Mouse (Mus musculus) bone marrow, adult 2 months (tissue): ENCODE results near the gene Senp3. TPM values are rescaled to one million over a fixed set of nuclear protein-coding genes. Genes with fewer than 3 reads are reported as not detected.

Experiments
- H3K27ac ChIP-seq: fragments of 200-500 bp; 2 replicates; pipeline ENCODE4 v1.5.1; 2012; ENCODE audit warnings: low read depth, mild to moderate bottlenecking, control low read depth, inconsistent platforms, low read length; ENCODE audit not compliant: control insufficient read depth, poor library complexity, insufficient read depth
- H3K4me1 ChIP-seq: fragments of 200-500 bp; 2 replicates; pipeline ENCODE4 v1.6.1; 2011; ENCODE audit warnings: low read length; ENCODE audit not compliant: control insufficient read depth, insufficient read depth
- H3K4me3 ChIP-seq: fragments of 200-500 bp; replicated peaks from 2 replicates; pipeline ENCODE3; 2011; ENCODE audit warnings: mild to moderate bottlenecking, low read depth, low read length, control low read depth; ENCODE audit not compliant: control insufficient read depth
- CTCF ChIP-seq: fragments of 200-500 bp; IDR thresholded peaks from 2 replicates; pipeline ENCODE4 v1.5.1; 2011; ENCODE audit warnings: low read length, control low read depth; ENCODE audit not compliant: control insufficient read depth, insufficient read depth
- POLR2A ChIP-seq: fragments of 200-500 bp; IDR thresholded peaks from 2 replicates; pipeline ENCODE4 v1.6.1; 2011; ENCODE audit warnings: low read depth, mild to moderate bottlenecking, control low read depth, low read length, borderline replicate concordance; ENCODE audit not compliant: control insufficient read depth
- WGBS: fragments of 180-500 bp; shearing (Covaris S2); methylation state at CpG from one replicate; pipeline ENCODE4 v1.1.7; 2018; 5-methylcytosine and 5-hydroxymethylcytosine counted together
- polyA plus RNA-seq: library from polyadenylated mRNA; stranded (reverse); fragments of >200 nt; gene quantifications from 2 replicates; pipeline ENCODE4 v1.2.4, GENCODE M21; 2011; ENCODE audit warnings: low replicate concordance; ENCODE audit not compliant: missing spikeins, insufficient read depth, insufficient read length

Gene Senp3
- polyA plus RNA-seq, 1 experiment = 67.8 TPM

DNA sequence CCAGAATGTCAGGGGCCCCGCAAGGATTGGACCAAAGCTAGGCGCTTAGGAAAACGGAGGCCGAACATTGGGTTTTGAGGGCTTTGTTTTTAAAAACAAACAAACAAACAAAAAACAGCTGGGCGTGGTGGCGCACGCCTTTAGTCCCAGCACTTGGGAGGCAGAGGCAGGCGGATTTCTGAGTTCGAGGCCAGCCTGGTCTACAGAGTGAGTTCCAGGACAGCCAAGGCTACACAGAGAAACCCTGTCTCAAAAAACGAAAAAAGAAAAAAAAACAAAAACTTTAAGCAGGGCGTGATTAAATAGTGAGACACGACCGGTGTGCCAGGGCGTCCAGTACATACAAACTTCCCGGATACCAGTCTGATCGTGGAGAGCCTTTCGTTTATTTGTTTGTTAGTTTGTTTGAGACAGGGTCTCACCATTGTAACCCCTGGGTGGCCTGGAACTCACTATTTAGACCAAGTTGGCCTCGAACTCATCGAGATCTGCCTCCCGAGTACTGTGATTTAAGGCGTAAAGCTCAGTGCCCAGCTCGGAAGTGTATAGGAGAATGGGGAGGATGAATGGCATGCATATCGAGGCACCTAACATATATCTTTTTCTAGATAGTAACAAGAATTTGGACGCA is 440 bp upstream of the Senp3 start:
- TF ChIP-seq CTCF = no peak
- TF ChIP-seq POLR2A = no peak
- peak overlapping the region; percentile 76 for H3K4me3 ChIP-seq
- peaks cover 3% of the 10 kb centered on the region for H3K4me1 ChIP-seq
- peak overlapping the region; percentile 90 for H3K27ac ChIP-seq
- 20% methylated on average over 24 of the region's 24 CpGs for WGBS

DNA sequence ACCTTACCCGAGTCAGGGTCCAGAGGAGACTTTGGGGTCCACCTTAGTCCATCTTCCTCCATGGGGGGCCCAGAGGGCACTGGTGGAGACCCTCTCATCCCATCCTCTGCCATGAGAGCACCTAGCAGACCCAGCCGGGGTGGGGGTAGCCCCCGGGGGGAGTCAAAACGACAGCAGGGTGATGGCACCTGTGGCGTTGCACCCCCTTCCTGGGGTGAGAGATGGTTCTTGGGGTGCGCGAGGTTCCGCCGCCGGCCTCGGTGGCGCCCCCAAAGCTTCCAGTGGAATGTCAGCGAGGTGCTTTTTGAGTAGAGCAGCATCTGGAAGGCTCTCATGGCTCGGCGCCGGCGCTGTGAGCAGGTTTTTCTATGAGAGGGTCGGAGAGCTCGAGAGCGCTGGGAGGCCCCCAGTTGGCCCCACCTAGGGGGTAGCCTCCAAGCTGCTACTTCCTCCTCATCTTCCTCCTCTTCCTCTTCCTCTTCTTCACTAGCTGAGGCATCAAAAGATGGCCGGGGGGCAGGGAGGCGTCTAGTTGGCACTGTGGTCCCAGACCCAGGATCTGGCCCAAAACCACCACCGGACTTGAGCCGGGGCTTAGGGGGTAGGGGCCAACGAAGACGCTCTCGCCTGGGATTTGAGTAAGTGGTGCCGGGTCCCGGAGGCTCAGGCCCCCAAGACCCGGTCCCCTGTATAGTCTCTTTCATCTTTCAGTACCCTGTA is 1.6 kb downstream of the Senp3 start:
- TF ChIP-seq POLR2A = no peak
- no peak for TF ChIP-seq CTCF
- Histone ChIP-seq H3K27ac (no peak overlapping the region), H3K4me1 (no peaks in the 10 kb centered on the region; the same call in 1 of the 2 replicates), H3K4me3 (no peak overlapping the region)
- 81% methylated on average over 30 of the region's 30 CpGs for WGBS

DNA sequence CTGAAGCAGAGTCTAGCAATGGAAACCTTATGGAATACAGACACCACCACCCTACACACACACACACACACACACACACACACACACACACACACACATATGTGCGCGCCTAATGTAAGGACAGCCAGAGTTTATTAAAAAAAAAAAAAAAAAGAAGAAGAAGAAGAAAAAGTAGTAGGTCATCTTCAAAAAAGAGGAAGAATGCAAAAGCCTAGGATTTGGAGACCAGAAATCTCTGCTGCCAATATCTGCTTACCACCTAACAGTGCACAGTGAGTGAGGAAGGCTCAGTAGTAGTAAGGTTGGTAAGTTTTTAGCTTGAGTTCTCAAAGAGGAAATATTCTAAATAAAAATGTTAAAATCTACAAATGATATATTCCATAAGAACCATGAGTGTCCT is 2.7 kb downstream of the Senp3 start:
- TF ChIP-seq CTCF (no peak), POLR2A (no peak)
- WGBS = 75% methylated on average over 2 of the region's 2 CpGs
- Histone ChIP-seq H3K4me1 (no peaks in the 10 kb centered on the region; the same call in 1 of the 2 replicates), H3K4me3 (no peak overlapping the region), H3K27ac (no peak overlapping the region)

DNA sequence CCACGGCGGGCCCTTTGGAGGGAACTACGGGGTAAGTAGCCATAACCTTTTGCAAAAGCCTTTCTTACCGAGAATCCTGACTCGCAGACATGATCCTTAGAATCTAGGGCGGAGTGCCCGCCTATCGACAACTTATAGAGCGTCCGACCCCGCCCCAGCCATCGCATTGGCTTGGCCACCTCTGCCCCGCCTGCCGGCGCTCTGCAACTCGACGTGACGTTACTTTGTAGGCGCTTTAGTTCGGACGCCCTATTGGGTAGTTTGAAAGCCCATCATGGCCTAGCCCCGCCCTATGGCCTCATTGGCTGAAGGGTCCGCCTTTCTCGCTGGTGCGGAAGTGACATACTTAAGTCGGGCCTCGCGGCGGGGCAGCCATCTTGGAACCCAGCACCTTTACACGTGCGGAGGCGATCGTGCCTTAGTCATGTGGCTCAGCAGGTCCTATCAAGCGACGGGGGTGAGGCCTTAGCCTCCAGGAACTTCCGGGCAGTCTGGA is 9.6 kb downstream of the Senp3 start, which contains the start of gene Eif4a1:
Eif4a1 (minus strand) TSS at position 213 of the 496 bp plus-strand sequence.
- TF ChIP-seq POLR2A (peak; percentile 86), CTCF (no peak)
- Histone ChIP-seq H3K27ac (peak within 1 kb of the TSS; percentile 98), H3K4me3 (peak within 1 kb of the TSS; percentile 99), H3K4me1 (no peaks in the 10 kb centered on the region; the same call in 1 of the 2 replicates)
- WGBS = under 1% methylated on average over 36 of the region's 36 CpGs

GRCm38 (mm10) chr11:69671726-69672124 is 10.2 kb downstream of the Senp3 start:
- peak overlapping the region; percentile 99 for H3K4me3 ChIP-seq
- no peaks in the 10 kb centered on the region; the same call in 1 of the 2 replicates for H3K4me1 ChIP-seq
- no peak for TF ChIP-seq POLR2A
- no peak for TF ChIP-seq CTCF
- peak overlapping the region; percentile 98 for H3K27ac ChIP-seq
- WGBS = under 1% methylated on average over 43 of the region's 43 CpGs

DNA sequence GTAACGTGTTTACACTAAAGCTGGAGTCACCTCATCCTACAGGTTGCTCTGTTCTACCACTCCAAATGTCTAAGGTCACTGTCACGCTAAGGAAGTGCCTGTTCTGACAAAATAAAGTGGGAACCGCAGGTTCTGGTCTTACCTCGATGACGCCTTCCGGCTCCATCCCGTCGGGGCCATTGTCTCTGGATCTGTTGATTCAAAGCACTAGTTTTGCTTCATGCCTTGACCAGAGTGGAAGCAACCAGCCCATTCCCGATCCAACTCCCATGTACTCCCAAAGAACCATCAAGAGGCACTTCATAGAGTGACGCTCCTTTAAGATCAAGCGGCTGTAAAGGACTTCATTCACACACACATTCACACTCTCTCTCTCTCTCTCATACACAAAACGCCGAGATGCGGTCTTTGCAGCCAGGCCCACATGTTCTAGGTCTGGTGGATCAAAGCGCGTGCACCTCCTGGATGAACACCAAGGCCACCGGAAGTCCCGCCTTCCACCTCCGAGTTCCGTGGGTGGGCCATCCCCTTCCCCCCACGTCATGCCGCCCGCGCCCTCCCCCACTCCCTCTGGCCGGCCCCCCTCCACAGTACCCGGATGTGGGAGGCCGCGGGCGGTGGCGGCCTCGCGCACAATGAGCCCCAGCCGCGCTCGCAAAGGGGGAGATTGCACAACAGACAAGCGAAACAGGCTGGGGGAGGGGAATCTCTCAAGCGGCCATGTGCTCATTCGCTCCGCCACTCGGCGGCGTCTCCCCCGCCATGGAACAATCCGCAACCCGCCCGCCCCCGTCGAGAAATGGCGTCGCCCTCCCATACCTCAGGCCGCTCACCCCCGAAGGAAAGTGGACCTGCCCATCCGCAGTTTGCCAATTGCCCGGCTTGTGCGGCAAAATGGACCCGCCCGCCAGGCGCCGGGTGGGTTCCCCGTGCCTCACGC is 10.8 kb downstream of the Senp3 start:
- TF ChIP-seq CTCF = peak; percentile 17; the same call in 1 of the 2 replicates
- TF ChIP-seq POLR2A = peak; percentile 66; the same call in 1 of the 2 replicates
- WGBS = under 1% methylated on average over 61 of the region's 61 CpGs
- no peaks in the 10 kb centered on the region; the same call in 1 of the 2 replicates for H3K4me1 ChIP-seq

GRCm38 (mm10) chr11:69666665-69667005 is 15.2 kb downstream of the Senp3 start:
- Histone ChIP-seq H3K4me1 (peaks cover 3% of the 10 kb centered on the region; the same call in 1 of the 2 replicates), H3K27ac (peak overlapping the region; percentile 39; the same call in 1 of the 2 replicates), H3K4me3 (no peak overlapping the region)
- no peak for TF ChIP-seq CTCF
- 81% methylated on average over 3 of the region's 3 CpGs for WGBS

More for the DNA sequence above, 10.8 kb downstream of the Senp3 start:
- Histone ChIP-seq H3K4me3 (peak overlapping the region; percentile 99), H3K27ac (peak overlapping the region; percentile 98)
